Mouse (Mus musculus): ENCODE measurements at regions not wholly inside any gene's neighbourhood (a gene's known extent, or its start where the extent isn't known, plus 50 kb on each side); places are given as distances from the start of the nearest gene placed in this dataset.

DNA sequence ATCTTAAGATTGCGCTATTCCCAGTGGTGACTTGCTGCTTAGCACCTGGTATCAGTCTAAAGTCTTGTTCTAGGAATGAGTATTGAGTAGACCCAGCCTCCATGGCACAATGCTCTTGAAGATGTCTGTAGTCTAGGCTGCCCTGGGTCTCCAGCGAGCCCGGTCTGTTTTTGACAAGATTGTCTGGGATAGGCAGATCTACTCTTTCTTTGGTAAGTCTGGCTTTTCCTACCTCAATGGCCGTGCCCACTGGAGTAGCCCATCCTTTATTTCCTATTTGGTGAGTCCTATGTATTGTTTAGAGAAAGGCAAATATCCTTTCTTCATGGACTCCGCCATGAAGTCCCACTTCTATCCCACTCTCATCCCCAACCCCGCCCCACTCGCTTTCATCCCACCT lies 227.2 kb upstream of the Ccdc122 start:
- whole genome bisulfite sequencing: 95% methylated on average over 7 of the region's 7 CpGs
- Histone ChIP-seq H3K4me3 (no peak overlapping the region), H3K4me1 (peaks cover 43% of the 10 kb centered on the region), H3K27me3 (ENCODE audit: low read depth, poor library complexity, severe bottlenecking) (no peaks in the 10 kb centered on the region), H3K9me3 (replicated peaks) (no peaks in the 10 kb centered on the region), H3K36me3 (no peaks in the 10 kb centered on the region), H3K27ac (no peak overlapping the region)
- DNase-seq (ENCODE audit: low spot score): no peak

GRCm38 (mm10) chr14:76805151-76805785 lies 231.3 kb upstream of the Ccdc122 start:
- Histone ChIP-seq H3K27ac (peak overlapping the region; percentile 70), H3K27me3 (ENCODE audit: low read depth, poor library complexity, severe bottlenecking) (no peaks in the 10 kb centered on the region)

GRCm38 (mm10) chr14:76804447-76805150 lies 232.0 kb upstream of the Ccdc122 start:
- H3K27ac ChIP-seq: peak overlapping the region; percentile 70
- H3K36me3 ChIP-seq: no peaks in the 10 kb centered on the region
- 53% methylated on average over 6 of the region's 6 CpGs for WGBS
- no peaks in the 10 kb centered on the region for H3K27me3 ChIP-seq (ENCODE audit: low read depth, poor library complexity, severe bottlenecking)
- H3K4me3 ChIP-seq: no peak overlapping the region
- peaks cover 27% of the 10 kb centered on the region for H3K4me1 ChIP-seq
- no peaks in the 10 kb centered on the region for H3K9me3 ChIP-seq (replicated peaks)
- DNase-seq (ENCODE audit: low spot score): no peak

More at GRCm38 (mm10) chr14:76805151-76805785, 231.3 kb upstream of the Ccdc122 start:
- Histone ChIP-seq H3K36me3 (no peaks in the 10 kb centered on the region), H3K4me1 (peaks cover 24% of the 10 kb centered on the region), H3K4me3 (no peak overlapping the region), H3K9me3 (replicated peaks) (no peaks in the 10 kb centered on the region)
- DNase-seq (ENCODE audit: low spot score): no peak
- WGBS: 49% methylated on average over 13 of the region's 13 CpGs

DNA sequence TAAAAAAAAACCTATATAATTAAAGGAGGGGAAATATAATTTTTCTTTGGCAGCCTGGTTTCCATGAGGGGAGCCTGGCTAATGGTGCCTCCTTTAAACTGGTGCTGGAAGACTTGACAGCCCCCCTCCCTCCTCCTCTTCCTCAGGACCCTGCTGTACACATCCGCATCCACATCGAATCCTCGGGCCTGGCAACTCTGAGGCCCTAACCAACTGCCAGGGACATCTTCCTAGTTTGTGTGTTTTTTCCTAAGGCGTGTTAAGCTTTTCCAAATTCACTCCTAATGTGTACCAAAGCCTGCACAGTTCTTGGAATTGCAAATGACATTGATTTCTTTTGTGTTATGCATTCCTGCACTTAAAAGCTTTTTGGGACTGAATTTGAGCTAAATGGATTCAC lies 236.4 kb upstream of the Ccdc122 start:
- Histone ChIP-seq H3K36me3 (no peaks in the 10 kb centered on the region), H3K9me3 (replicated peaks) (no peaks in the 10 kb centered on the region), H3K4me1 (peaks cover 30% of the 10 kb centered on the region), H3K27me3 (ENCODE audit: low read depth, poor library complexity, severe bottlenecking) (no peaks in the 10 kb centered on the region), H3K4me3 (no peak overlapping the region), H3K27ac (peak overlapping the region; percentile 61)
- WGBS: 82% methylated on average over 4 of the region's 4 CpGs
- DNase-seq (ENCODE audit: low spot score): no peak

DNA sequence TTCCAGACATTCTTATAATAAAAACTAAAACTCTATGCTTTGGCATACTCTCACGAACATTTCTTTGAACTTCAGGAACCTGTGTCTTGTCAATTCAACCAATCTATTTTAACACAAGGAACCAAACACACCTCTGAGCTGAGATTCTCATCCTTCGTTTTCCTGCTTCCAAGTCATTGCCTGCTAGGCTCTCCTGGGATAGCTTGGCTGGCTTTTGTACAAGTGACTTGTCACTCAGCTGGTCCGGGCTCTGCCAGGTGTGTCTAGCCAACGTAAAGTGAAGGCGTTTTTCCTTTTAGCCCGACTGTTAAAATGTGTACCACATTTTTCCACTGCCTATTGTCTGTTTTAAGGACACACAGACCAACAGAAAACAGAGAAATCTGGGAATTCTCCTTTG lies 236.8 kb upstream of the Ccdc122 start:
- Histone ChIP-seq H3K36me3 (no peaks in the 10 kb centered on the region), H3K9me3 (replicated peaks) (no peaks in the 10 kb centered on the region), H3K4me3 (no peak overlapping the region), H3K27ac (peak overlapping the region; percentile 61; the same call in 1 of the 2 replicates), H3K27me3 (ENCODE audit: low read depth, poor library complexity, severe bottlenecking) (no peaks in the 10 kb centered on the region), H3K4me1 (peaks cover 28% of the 10 kb centered on the region)
- DNase-seq (ENCODE audit: low spot score): no peak
- 82% methylated on average over 6 of the region's 6 CpGs for WGBS

DNA sequence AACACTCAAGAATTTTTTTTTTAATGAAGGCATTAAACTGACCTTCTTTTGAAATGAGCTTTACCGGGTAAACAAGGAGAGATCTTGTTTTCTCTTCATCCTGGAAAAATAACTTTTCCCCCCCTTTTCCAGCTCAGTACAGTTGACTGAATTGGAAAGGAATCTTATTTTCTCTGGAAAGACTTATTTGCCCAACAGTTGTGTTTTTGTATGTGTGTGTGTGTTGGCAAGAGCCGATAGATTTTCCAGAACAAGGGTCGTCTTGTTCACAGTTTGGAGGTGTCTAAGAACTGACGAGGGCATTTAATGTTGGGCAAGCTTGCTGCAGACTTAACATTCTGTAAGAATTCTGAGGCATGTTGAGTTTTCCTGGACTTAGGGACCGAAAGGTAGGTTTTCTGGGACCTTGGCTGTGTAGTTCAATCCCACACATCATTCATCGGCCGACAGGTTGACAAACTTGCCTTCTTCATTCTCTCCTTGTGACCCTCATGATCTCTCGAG lies 237.6 kb upstream of the Ccdc122 start:
- H3K27me3 ChIP-seq (ENCODE audit: low read depth, poor library complexity, severe bottlenecking): no peaks in the 10 kb centered on the region
- no peak for DNase-seq (ENCODE audit: low spot score)
- 0 out of 2 replicates have a peak overlapping the region, but pooled peaks have one; percentile 25 for H3K27ac ChIP-seq
- H3K36me3 ChIP-seq: no peaks in the 10 kb centered on the region
- H3K4me3 ChIP-seq: no peak overlapping the region
- 89% methylated on average over 8 of the region's 8 CpGs for WGBS
- peaks cover 20% of the 10 kb centered on the region; the same call in 1 of the 2 replicates for H3K4me1 ChIP-seq
- H3K9me3 ChIP-seq (replicated peaks): no peaks in the 10 kb centered on the region

GRCm38 (mm10) chr14:76798488-76798887 lies 238.1 kb upstream of the Ccdc122 start:
- peak overlapping the region; percentile 25; the same call in 1 of the 2 replicates for H3K27ac ChIP-seq
- no peaks in the 10 kb centered on the region for H3K9me3 ChIP-seq (replicated peaks)
- H3K4me1 ChIP-seq: peaks cover 17% of the 10 kb centered on the region; the same call in 1 of the 2 replicates
- no peak overlapping the region for H3K4me3 ChIP-seq
- no peaks in the 10 kb centered on the region for H3K27me3 ChIP-seq (ENCODE audit: low read depth, poor library complexity, severe bottlenecking)
- no peak for DNase-seq (ENCODE audit: low spot score)
- WGBS: 83% methylated on average over 6 of the region's 6 CpGs
- no peaks in the 10 kb centered on the region for H3K36me3 ChIP-seq

DNA sequence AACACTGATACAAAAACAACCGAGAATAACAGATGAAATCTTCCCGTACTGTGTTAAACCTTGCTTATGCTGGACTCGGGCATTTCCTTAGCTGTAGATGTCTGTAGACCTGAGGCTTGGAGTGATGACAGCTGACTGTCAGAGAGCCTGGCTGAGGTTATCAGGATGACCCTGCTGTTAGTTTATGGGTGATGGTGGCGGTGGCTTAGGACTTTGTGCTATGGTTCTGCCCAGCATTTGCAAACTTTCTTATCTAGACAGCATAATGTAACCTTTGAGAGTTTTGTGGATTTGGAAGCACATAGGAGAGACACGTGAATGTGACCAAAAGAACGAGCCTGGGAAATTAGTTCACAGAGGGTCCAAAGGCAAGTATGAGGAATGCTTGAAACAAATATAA lies 239.1 kb upstream of the Ccdc122 start:
- DNase-seq (ENCODE audit: low spot score): no peak
- no peak overlapping the region for H3K4me3 ChIP-seq
- H3K27me3 ChIP-seq (ENCODE audit: low read depth, poor library complexity, severe bottlenecking): no peaks in the 10 kb centered on the region
- no peaks in the 10 kb centered on the region for H3K36me3 ChIP-seq
- 78% methylated on average over 6 of the region's 6 CpGs for WGBS
- H3K9me3 ChIP-seq (replicated peaks): no peaks in the 10 kb centered on the region
- H3K27ac ChIP-seq: no peak overlapping the region
- peaks cover 20% of the 10 kb centered on the region for H3K4me1 ChIP-seq

- peak overlapping the region; percentile 74 for H3K27ac ChIP-seq
- H3K4me3 ChIP-seq: no peak overlapping the region
- H3K4me1 ChIP-seq: peaks cover 28% of the 10 kb centered on the region
- 32% methylated on average over 6 of the region's 6 CpGs for WGBS
- no peaks in the 10 kb centered on the region for H3K36me3 ChIP-seq
- no peaks in the 10 kb centered on the region for H3K9me3 ChIP-seq (replicated peaks)
- no peaks in the 10 kb centered on the region for H3K27me3 ChIP-seq (ENCODE audit: low read depth, poor library complexity, severe bottlenecking)
- peak; percentile 46 for DNase-seq (ENCODE audit: low spot score)
Observed at GRCm38 (mm10) chr14:76791811-76792571, 235.3 kb upstream of the Serp2 start.

DNA sequence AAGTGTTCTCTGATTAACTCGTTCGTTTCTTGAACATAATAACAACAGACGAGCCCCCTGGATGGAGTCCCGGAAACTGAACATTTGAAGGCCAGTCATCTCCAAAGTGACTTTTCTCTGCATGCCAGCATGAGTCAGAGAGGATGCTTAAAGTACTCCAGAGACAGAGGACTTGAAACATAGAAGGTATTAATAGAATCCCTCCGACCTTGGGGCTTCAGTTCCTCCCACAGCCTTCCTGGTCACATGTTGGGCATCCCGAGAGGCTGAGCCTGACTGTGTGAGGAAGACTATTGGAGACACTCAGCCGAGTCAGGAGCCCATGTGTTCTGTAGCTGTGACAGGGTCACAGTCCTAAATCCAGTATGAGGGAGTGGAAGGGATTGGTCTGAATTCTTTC lies 232.7 kb upstream of the Serp2 start:
- Histone ChIP-seq H3K27ac (no peak overlapping the region), H3K9me3 (replicated peaks) (no peaks in the 10 kb centered on the region), H3K36me3 (no peaks in the 10 kb centered on the region), H3K4me1 (peaks cover 20% of the 10 kb centered on the region), H3K4me3 (no peak overlapping the region), H3K27me3 (ENCODE audit: low read depth, poor library complexity, severe bottlenecking) (no peaks in the 10 kb centered on the region)
- no peak for DNase-seq (ENCODE audit: low spot score)
- WGBS: 78% methylated on average over 7 of the region's 7 CpGs

DNA sequence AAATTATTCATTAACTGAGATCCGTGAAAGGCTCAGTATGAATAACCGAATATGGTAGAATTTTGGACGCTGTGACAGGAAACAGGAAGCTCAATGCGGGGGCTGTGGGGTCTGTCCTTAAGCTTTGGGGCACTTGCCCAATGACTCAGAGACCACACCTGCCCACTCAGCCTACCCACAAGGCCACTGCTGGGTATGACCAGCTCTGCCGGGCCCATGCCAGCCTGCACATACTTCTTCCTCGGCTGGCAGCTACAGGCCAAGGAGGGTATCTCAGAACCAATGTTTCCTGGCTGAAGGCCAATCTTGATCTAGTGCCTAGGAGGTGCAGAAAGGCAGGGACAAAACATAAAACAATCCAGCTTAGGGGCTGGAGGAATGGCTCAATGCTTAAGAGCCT lies 230.9 kb upstream of the Serp2 start:
- H3K9me3 ChIP-seq (replicated peaks): no peaks in the 10 kb centered on the region
- H3K4me1 ChIP-seq: peaks cover 18% of the 10 kb centered on the region
- no peak overlapping the region for H3K27ac ChIP-seq
- 89% methylated on average over 6 of the region's 6 CpGs for WGBS
- DNase-seq (ENCODE audit: low spot score): no peak
- H3K4me3 ChIP-seq: no peak overlapping the region
- H3K27me3 ChIP-seq (ENCODE audit: low read depth, poor library complexity, severe bottlenecking): no peaks in the 10 kb centered on the region
- H3K36me3 ChIP-seq: no peaks in the 10 kb centered on the region

GRCm38 (mm10) chr14:76786214-76786613 lies 229.5 kb upstream of the Serp2 start:
- Histone ChIP-seq H3K9me3 (replicated peaks) (no peaks in the 10 kb centered on the region), H3K27me3 (ENCODE audit: low read depth, poor library complexity, severe bottlenecking) (no peaks in the 10 kb centered on the region), H3K36me3 (no peaks in the 10 kb centered on the region), H3K27ac (no peak overlapping the region; the same call in 1 of the 2 replicates), H3K4me1 (peaks cover 5% of the 10 kb centered on the region), H3K4me3 (no peak overlapping the region)
- DNase-seq (ENCODE audit: low spot score): no peak
- 85% methylated on average over 4 of the region's 4 CpGs for WGBS

DNA sequence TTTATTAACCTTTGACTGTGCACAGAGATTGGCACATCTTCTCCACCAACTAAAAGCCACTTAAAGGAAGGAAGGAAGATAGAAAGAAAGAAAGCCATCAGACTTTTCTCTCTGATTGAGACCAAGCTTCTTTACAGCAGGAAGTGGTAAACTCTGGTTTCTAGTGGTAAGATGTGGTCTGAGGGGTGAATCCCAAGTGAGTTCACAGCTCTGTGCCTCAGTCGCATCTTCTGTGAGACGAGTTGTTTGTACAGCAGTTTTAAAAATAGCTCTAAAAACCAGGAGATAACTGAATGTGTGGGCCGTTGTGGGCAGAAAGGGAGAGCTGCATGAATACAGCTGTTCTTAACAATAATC lies 224.8 kb upstream of the Serp2 start:
- H3K36me3 ChIP-seq: no peaks in the 10 kb centered on the region
- H3K27me3 ChIP-seq (ENCODE audit: low read depth, poor library complexity, severe bottlenecking): no peaks in the 10 kb centered on the region
- no peak overlapping the region for H3K27ac ChIP-seq
- H3K4me1 ChIP-seq: peaks cover 19% of the 10 kb centered on the region
- no peak for DNase-seq (ENCODE audit: low spot score)
- H3K4me3 ChIP-seq: no peak overlapping the region
- WGBS: 89% methylated on average over 3 of the region's 3 CpGs
- no peaks in the 10 kb centered on the region for H3K9me3 ChIP-seq (replicated peaks)
